Mouse (Mus musculus) liver, adult 2 months (tissue): Measurements from ENCODE around the gene Surf1. TPM values are rescaled to one million over a fixed set of nuclear protein-coding genes. Genes with fewer than 3 reads are reported as not detected.

Experiments
- DNase-seq: peaks from one replicate; pipeline ENCODE4 v3.0.0-alpha.2; 2011; ENCODE audit warnings: low read depth, low spot score; ENCODE audit errors: extremely low read depth
- H3K27ac ChIP-seq: fragments of 200-500 bp; replicated peaks from 2 replicates; pipeline ENCODE4 v1.5.1; 2012; ENCODE audit warnings: low read depth, mild to moderate bottlenecking, control low read depth, inconsistent platforms, low read length; ENCODE audit not compliant: insufficient read depth
- H3K27me3 ChIP-seq: fragments of 200-500 bp; 2 replicates; pipeline ENCODE4 v1.6.1; 2012; ENCODE audit warnings: mild to moderate bottlenecking, moderate library complexity, low read length, inconsistent platforms; ENCODE audit not compliant: control insufficient read depth, insufficient read depth
- H3K36me3 ChIP-seq: fragments of 200-500 bp; 2 replicates; pipeline ENCODE4 v1.6.1; 2012; ENCODE audit warnings: low read length, inconsistent platforms; ENCODE audit not compliant: control insufficient read depth, insufficient read depth
- H3K4me1 ChIP-seq: fragments of 200-500 bp; 2 replicates; pipeline ENCODE4 v1.6.1; 2011; ENCODE audit warnings: low read length; ENCODE audit not compliant: control insufficient read depth, insufficient read depth
- H3K4me3 ChIP-seq: fragments of 200-500 bp; 2 replicates; pipeline ENCODE4 v1.5.1; 2011; ENCODE audit warnings: low read depth, mild to moderate bottlenecking, control low read depth, low read length, moderate library complexity; ENCODE audit not compliant: insufficient read depth
- H3K79me2 ChIP-seq: fragments of 200-500 bp; 2 replicates; pipeline ENCODE4 v1.6.1; 2012; ENCODE audit warnings: inconsistent platforms, mild to moderate bottlenecking, low read length, moderate library complexity; ENCODE audit not compliant: control insufficient read depth, insufficient read depth
- H3K9ac ChIP-seq: fragments of 200-500 bp; 2 replicates; pipeline ENCODE4 v1.6.1; 2012; ENCODE audit warnings: low read depth, mild to moderate bottlenecking, control low read depth, inconsistent platforms, low read length
- CTCF ChIP-seq: fragments of 200-500 bp; IDR thresholded peaks from 2 replicates; pipeline ENCODE4 v1.5.1; 2011; ENCODE audit warnings: low read depth, low read length, control low read depth
- POLR2A ChIP-seq: fragments of 200-500 bp; IDR thresholded peaks from 2 replicates; pipeline ENCODE4 v1.6.1; 2011; ENCODE audit warnings: low read length, control low read depth; ENCODE audit not compliant: insufficient read depth; ENCODE audit errors: extremely low read depth
- WGBS: fragments of 180-500 bp; shearing (Covaris S2); methylation state at CpG from one replicate; pipeline ENCODE4 v1.1.7; 2018; 5-methylcytosine and 5-hydroxymethylcytosine counted together
- polyA plus RNA-seq: library from polyadenylated mRNA; depleted of rRNA; stranded (reverse); fragments of >200 nt; gene quantifications from 2 replicates; pipeline ENCODE4 v1.2.3, GENCODE M21; 2012
- total RNA-seq: library from RNA; depleted of rRNA; stranded (reverse); fragments of >200 nt; gene quantifications from 2 replicates; pipeline ENCODE4 v1.2.3, GENCODE M21; 2014

The Surf1 gene
- total and polyA plus RNA-seq, 2 experiments: 57.2 to 60.5 TPM

DNA sequence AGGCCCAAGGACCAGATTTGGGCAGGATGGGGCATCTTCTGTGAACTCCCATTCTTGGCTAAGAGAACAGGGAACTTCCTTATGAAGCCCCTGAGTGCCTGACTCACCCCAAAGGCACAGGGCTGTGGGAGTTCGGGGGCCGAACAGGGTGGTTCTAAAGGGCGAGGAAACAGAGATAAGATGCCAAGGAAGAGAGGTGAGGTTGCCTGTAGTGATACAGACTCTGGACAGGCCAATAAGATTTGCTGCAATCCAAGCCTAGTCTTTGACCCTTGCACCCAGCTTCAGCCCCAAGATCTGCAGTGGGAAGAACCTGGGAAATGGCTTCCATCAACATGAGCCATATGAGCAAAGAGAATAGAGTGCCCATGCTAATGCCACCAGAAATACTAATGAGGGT is 26.9 kb upstream of the Surf1 start:
- Histone ChIP-seq H3K27me3 (no peaks in the 10 kb centered on the region), H3K36me3 (no peaks in the 10 kb centered on the region), H3K79me2 (no peaks in the 10 kb centered on the region), H3K4me3 (no peak overlapping the region), H3K4me1 (no peaks in the 10 kb centered on the region), H3K27ac (no peak overlapping the region), H3K9ac (no peak overlapping the region)
- no peak for TF ChIP-seq POLR2A
- TF ChIP-seq CTCF: no peak
- 83% methylated on average over 3 of the region's 3 CpGs for WGBS
- DNase-seq: no peak

DNA sequence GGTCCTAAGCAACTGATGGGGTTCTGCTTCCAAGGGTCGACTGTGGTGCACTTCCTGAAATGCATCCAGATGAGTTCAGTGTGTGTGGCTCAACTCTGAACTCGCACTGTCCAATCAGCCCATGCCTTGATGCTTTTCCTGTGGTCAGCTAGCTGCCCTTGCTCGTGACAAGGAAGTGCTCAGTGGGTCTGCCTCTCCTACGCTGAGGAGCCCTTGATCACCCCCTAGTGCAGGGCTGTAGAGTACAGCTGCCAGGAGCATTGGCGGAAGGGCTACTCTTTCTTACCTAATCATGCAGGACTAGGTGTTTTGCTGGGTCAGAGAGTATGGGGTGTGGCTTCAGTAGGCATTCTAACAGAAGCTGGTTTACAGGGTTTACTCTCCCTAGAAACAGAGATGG is 25.2 kb upstream of the Surf1 start:
- no peaks in the 10 kb centered on the region for H3K27me3 ChIP-seq
- TF ChIP-seq POLR2A (no peak), CTCF (peak; percentile 54)
- H3K27ac ChIP-seq: no peak overlapping the region
- WGBS: 35% methylated on average over 5 of the region's 5 CpGs
- H3K36me3 ChIP-seq: no peaks in the 10 kb centered on the region
- no peak for DNase-seq
- H3K4me1 ChIP-seq: no peaks in the 10 kb centered on the region
- no peak overlapping the region for H3K9ac ChIP-seq
- no peak overlapping the region for H3K4me3 ChIP-seq
- H3K79me2 ChIP-seq: no peaks in the 10 kb centered on the region

DNA sequence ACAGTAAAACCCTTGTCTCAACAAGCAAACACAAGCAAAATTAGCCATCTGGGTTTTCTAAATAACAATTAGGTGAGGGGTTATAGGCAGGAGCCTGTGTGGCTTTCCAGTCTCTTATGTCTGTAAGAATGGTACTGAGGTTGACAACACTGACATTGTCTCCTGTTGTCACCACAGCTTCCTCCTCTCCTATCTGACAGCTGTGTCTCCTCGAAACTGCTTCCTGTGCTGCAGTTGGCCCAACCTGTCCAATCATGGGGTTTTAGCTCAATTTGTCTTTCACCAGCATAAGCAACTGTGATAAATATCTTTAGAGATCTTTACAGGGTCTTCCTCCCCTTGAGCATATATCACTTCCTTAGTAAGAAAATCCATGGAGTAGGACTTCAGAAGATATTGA is 20.1 kb upstream of the Surf1 start:
- 66% methylated on average over 1 of the region's 1 CpGs for WGBS
- Histone ChIP-seq H3K9ac (no peak overlapping the region), H3K27ac (no peak overlapping the region), H3K4me3 (no peak overlapping the region), H3K36me3 (no peaks in the 10 kb centered on the region), H3K79me2 (peaks cover 14% of the 10 kb centered on the region; the same call in 1 of the 2 replicates), H3K4me1 (peaks cover 6% of the 10 kb centered on the region), H3K27me3 (no peaks in the 10 kb centered on the region)
- DNase-seq: no peak
- no peak for TF ChIP-seq POLR2A
- TF ChIP-seq CTCF: no peak

DNA sequence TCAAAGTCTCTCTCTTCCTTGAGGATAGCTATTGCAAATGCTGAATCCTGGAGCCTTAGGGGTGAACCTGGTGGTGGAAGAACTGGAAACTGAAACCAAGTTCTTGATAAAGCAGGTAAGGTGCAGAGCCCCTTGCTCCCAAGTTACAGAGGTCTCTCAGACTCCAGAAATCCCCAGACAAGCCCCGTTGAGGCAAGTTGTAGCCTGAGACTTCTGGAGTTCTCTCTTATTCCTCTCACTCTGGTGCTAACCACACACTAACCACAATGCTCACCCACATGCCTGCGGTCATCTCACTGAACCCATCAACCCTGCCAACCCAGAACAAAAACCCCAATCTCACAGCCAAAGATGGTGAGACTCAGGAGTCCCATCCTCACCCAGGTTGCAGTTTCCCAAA is 19.0 kb upstream of the Surf1 start:
- DNase-seq: no peak
- Histone ChIP-seq H3K27ac (no peak overlapping the region), H3K27me3 (no peaks in the 10 kb centered on the region), H3K36me3 (0 out of 2 replicates have a peak, but pooled peaks cover 2% of the 10 kb centered on the region), H3K79me2 (peaks cover 24% of the 10 kb centered on the region), H3K9ac (no peak overlapping the region), H3K4me3 (no peak overlapping the region), H3K4me1 (peaks cover 17% of the 10 kb centered on the region)
- 95% methylated on average over 2 of the region's 2 CpGs for WGBS
- TF ChIP-seq CTCF: no peak
- no peak for TF ChIP-seq POLR2A

DNA sequence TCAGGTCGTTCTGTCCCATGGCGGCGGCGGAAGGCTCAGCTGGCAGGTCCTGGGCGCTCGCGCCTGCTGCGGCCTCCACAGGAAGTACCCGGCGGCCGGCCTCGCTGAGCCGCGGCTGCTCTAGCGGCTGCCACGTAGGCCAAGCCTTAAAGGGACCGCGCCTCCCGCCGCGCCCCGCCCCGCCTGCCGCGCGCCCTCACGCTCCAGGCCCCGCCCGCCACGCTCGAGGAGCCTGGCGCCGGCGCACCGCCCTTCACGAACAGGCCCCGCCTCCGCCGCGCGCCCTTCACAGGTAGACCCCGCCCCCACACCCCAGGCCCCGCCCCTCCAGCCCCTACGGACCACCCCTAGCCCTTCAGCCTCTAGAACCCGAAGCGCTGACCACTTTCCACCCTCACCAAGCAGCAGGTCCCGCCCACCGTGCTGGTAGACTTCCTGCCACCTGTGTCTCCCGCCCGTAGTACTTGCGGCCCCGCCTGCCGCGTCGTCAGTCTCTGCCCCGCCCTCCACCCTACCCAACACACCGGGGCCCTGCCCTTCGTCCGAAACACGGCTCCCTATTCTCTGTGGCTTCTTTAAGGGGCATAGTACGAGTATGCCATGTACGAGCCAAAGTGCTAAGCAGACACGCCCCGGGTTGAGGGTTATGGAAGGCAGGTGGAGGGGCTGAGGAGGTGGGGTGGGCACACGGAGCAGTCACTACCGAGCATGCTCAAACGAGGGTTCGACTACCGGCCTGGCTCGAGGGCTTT is 17.1 kb upstream of the Surf1 start, which contains the start of the genes Surf4 and Stkld1:
Gene Surf4, minus strand, starts transcription at position 625 of the 752 bp plus-strand sequence.
Gene Stkld1, plus strand, starts transcription at position 744 of the 752 bp plus-strand sequence.
- TF ChIP-seq CTCF (no peak), POLR2A (peak; percentile 93)
- Histone ChIP-seq H3K36me3 (0 out of 2 replicates have a peak, but pooled peaks cover 2% of the 10 kb centered on the region), H3K4me1 (peaks cover 30% of the 10 kb centered on the region), H3K9ac (peak within 1 kb of the TSS; percentile 100), H3K79me2 (peaks cover 37% of the 10 kb centered on the region), H3K4me3 (peak within 1 kb of the TSS; percentile 98), H3K27ac (peak within 1 kb of the TSS; percentile 89), H3K27me3 (no peaks in the 10 kb centered on the region)
- 1% methylated on average over 68 of the region's 70 CpGs for WGBS
- peak; percentile 96 for DNase-seq
